Mouse (Mus musculus): Measurements from ENCODE around the gene Tmem151a. TPM values are rescaled to one million over a fixed set of nuclear protein-coding genes. Genes with fewer than 3 reads are reported as not detected.

The Tmem151a gene
- total RNA-seq (2023) = not detected

DNA sequence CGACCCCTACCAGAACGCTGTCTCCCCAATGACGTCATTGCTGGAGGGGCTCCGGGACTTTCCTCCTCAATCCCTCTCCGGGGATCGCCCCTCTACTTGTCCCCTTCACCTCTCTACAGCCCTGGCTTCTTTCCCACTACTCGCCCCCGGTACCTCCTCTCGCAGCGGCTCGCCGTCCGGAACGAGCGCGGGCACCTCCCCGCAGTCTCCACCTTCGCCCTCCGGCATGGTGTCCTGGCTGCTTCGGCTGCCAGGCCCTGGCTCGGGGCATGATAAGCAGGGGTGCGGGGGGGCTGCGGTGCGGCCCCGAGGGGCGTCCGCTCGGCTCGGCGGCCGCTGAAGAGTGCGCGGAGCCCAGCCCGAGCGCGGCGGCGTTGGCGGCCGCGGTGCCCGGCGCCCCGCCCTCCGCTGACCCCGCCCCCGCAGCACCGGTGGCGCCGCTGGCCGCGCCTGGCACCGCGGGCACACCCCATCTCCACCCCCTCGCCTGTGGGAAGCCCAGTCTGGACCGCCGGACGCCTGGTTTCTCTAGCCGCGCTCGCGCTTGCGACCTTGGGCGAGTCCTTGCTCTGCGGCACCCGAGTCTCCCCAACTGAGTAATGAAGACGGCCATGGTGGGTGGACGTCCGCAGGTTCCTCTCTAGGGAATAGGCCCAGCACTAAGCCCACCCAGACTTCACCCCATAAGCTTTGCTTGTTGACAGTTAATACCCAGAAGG is at the start of gene Tmem151a:
Tmem151a (minus strand) TSS at position 387 of the 719 bp plus-strand sequence.

DNA sequence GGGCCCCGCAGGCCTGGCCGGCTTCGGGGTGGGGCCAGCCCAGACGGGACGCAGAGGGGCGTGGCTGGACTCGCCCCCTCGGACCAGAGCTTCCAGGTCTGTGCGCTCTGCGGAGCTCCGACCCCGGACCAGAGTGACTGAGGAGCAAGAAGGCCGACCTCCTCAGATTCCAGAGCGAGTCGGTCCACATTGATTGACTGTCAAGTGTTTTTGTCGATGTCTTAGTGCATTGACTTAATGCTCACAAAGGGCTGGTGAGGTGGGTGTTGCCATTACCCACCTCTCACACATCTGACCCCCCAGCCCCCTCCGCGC is 33.0 kb upstream of the Tmem151a start, which contains the start of gene Klc2:
Klc2 (minus strand) TSS at position 177 of the 315 bp plus-strand sequence.

DNA sequence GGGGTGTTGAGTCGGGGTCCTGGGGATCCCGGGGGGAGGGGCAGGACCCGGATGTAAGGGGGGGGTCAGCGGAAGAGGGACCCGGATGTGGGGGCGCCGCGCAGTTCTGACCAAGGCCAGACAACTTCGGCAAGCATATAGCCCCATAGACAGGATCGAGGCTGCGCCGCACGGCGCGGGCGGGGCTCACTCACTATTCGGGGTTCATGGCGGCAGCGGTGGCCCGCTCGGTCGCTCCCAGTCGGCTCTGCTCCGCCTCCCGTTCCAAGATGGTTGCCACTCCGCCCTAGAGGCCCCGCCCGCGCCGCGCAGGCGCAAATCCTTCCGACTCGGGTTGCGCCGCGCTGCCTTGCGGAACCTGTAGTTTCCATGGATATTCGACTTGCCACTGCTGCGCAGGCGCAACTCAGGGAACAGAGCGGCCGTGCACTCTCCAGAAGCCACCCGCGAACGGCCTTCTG is 21.4 kb upstream of the Tmem151a start, which contains the start of gene Rab1b:
Rab1b (minus strand) TSS at position 342 of the 461 bp plus-strand sequence.

DNA sequence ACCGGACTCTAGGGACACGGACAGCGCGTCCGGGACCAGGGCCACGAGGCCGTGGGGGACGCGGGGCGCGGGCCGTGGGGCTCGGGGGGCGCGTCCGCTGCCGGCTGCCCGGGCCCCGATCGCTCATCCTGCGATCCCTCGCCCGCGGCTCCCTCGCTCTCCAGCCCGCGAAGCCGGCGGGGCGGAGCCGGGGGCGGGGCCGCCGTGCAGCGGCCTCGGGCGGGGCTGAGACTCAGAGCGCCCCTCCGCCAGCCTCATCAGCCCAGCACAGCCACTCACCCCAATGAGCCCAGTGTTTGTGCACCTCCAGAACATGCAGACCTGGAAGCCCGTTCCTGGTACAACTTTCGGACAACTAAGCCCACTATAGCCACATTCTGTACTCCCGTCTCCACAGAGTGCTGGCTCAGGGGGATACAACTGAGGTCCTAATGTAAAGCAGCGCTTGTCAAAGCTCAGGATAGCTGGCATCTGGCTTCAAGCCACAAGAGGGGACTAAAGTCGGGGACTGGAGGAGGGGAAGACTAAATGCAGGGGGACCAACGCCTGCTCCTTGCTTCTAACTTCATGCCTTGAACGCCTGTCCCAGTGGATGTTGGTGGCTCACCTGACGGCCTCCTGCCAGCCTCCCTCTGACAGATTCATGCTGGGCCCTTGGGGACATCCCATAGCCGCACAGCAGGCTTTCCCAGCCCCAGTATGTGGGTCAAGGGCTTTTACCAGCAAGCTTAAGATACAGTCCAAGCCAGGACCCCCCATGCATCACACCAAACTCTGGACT is 13.2 kb upstream of the Tmem151a start, which contains the start of gene Cnih2:
Cnih2 (minus strand) TSS at position 159 of the 781 bp plus-strand sequence.

DNA sequence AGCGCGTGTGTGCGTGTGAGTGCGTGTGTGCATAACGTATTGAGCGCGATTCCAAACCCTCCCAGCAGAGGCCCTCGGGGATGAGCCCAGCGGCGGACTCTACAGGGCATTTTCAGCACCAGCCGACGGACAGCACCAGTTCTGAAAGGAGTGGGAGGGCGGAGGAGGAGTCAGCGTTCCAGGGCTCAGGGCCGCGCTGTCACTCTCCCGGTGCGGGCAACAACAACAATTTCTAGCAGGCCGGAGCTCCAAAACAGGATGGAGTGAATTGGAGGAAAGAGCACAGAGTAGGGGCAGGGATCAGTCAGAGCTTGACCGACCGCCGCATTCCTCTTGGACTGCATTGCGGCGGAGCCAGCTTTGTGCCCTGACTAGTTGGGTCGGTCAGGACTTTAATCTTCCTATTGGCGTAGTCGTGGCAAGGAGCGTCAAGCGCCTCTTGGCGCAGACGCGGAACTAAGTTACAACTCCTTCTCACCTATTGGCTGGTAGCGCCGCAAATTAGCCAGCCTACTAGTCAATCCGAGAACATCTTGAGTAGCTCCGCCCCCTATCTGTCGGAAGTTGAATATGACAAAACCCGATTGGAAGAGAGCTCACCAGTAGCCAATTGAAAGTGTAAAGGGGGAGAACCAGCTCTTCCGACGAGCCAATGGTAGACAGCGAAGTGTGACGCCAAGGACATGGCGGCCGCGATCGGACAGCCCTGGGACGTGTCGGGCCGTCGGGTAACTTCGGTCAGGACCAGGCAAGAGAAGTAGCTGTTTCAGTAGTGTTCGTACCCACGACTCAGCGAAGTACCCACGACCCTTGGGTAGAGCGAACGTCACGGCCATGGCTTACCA is 2.8 kb upstream of the Tmem151a start, which contains the start of gene Yif1a:
Yif1a (plus strand) TSS at position 655 of the 845 bp plus-strand sequence.

DNA sequence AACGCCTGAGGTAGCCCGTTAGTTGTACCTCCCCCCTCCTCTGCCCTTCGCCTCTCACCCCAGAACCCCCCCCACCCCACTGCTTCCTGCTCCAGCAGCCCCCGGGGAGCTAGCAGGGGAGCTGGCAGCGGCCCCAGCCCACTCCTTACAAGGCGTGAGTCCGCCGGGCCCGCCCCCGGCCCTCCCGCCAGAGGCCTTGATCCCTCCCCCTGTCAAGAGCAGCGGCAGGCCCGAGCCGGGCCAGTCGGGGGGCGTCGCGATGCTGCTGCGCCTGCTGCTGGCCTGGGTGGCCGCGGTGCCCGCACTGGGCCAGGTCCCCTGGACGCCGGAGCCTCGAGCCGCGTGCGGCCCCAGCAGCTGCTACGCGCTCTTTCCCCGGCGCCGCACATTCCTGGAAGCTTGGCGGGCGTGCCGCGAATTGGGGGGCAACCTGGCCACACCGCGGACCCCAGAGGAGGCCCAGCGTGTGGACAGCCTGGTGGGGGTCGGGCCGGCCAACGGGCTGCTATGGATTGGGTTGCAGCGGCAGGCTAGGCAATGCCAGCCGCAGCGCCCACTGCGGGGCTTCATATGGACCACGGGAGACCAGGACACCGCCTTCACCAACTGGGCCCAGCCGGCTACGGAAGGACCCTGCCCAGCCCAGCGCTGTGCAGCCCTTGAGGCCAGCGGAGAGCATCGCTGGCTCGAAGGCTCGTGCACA is 17.3 kb downstream of the Tmem151a start, which contains the start of gene Cd248:
Cd248 (plus strand) TSS at position 212 of the 703 bp plus-strand sequence.

DNA sequence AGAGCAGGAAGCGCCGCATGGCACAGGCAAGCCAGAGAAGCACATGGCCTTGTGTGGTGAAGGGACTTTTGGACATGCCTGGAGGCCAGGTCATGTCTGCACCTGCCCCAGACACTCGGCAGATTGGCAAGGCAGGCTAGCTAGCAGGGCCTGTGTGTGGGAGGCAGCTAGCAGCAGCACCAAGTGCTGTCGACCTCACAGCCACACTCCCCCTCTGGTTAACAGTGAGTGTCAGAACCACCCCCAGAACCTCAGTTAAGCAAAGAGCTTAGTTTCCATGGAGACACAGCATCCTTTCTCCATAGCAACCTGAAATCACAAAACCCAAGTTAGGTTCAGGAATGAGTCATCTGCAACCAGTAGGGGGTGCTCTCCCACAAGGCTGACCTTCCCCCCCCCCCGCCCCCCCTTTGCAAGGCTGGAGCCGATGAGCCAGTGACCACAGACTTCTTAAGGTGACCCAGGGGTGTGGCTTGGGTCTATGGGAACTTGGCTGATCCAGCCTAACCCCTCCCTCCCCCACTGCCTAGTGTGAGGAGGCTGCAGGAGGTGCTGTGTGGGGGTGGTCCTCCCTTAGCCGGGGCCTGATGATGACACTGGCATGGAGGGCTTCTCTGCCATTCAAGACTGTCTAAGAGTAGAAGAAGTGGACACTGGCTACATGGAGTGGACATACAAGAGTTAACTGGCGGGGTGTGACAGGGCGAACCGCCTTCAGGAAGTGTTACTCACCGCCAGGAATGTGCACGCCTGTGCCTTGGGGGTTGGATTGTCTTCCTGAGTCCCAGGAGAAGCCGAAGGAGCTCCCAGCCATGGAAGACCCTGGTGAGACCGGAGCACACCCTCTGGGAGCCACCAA is 35.1 kb downstream of the Tmem151a start, which contains the start of gene Rin1:
Rin1 (plus strand) TSS at position 435 of the 859 bp plus-strand sequence.

GRCm38 (mm10) chr19:5040862-5041523 is 44.3 kb downstream of the Tmem151a start, which contains the start of gene Brms1:
Gene Brms1, plus strand, starts transcription at chr19:5041354.

GRCm38 (mm10) chr19:5038709-5039156 is 46.6 kb downstream of the Tmem151a start, which contains the start of the genes B4gat1 and AC124502.3:
Gene B4gat1, plus strand, starts transcription at chr19:5038826.
Gene AC124502.3, plus strand, starts transcription at chr19:5038891.

GRCm38 (mm10) chr19:5023621-5024479 is 61.5 kb downstream of the Tmem151a start, which contains the start of gene Slc29a2:
Gene Slc29a2, plus strand, starts transcription at chr19:5023860.

Other genes with a start within 250 kb of the Tmem151a start
- gene Ccs, start 246.2 kb downstream of the Tmem151a start, total RNA-seq (2023) = 42.2 TPM
- gene Ccdc87, start 246.2 kb downstream of the Tmem151a start, total RNA-seq (2023) = not detected
- gene Ctsf, start 230.4 kb downstream of the Tmem151a start, total RNA-seq (2023) = 11.4 TPM
- not detected for gene Actn3, start 207.6 kb downstream of the Tmem151a start, total RNA-seq (2023)
- 4.9 TPM for gene Zdhhc24, start 206.9 kb downstream of the Tmem151a start, total RNA-seq (2023)
- gene Bbs1, start 178.9 kb downstream of the Tmem151a start, total RNA-seq (2023) = 2.5 TPM
- gene Dpp3, start 157.2 kb downstream of the Tmem151a start, total RNA-seq (2023) = 57.1 TPM
- 1.9 TPM for gene Peli3, start 142.4 kb downstream of the Tmem151a start, total RNA-seq (2023)
- 31.1 TPM for gene Mrpl11, start 123.4 kb downstream of the Tmem151a start, total RNA-seq (2023)
- 0.29 TPM for gene Npas4, start 95.2 kb downstream of the Tmem151a start, total RNA-seq (2023)
- 2.2 TPM for gene Slc29a2, start 61.7 kb downstream of the Tmem151a start, total RNA-seq (2023)
- gene B4gat1, start 46.7 kb downstream of the Tmem151a start, total RNA-seq (2023) = 4.0 TPM
- gene AC124502.3, start 46.6 kb downstream of the Tmem151a start, total RNA-seq (2023) = 0.79 TPM
- 63.2 TPM for gene Brms1, start 44.2 kb downstream of the Tmem151a start, total RNA-seq (2023)
- gene Rin1, start 35.0 kb downstream of the Tmem151a start, total RNA-seq (2023) = 3.2 TPM
- gene Cd248, start 17.5 kb downstream of the Tmem151a start, total RNA-seq (2023) = not detected
- gene Yif1a, start 3.0 kb upstream of the Tmem151a start, total RNA-seq (2023) = 19.2 TPM
- 3.4 TPM for gene Cnih2, start 13.0 kb upstream of the Tmem151a start, total RNA-seq (2023)
- gene Rab1b, start 21.5 kb upstream of the Tmem151a start, total RNA-seq (2023) = 90.7 TPM
- gene Klc2, start 33.0 kb upstream of the Tmem151a start, total RNA-seq (2023) = 20.2 TPM
- gene Pacs1, start 187.6 kb upstream of the Tmem151a start, total RNA-seq (2023) = 116 TPM
- 265 TPM for gene Sf3b2, start 209.9 kb upstream of the Tmem151a start, total RNA-seq (2023)
- not detected for gene Gal3st3, start 212.8 kb upstream of the Tmem151a start, total RNA-seq (2023)

All from CD4-positive naive resting alpha-beta T cell, adult 76 days (primary cell).